Mouse (Mus musculus) heart, postnatal 36 days (tissue): ENCODE data around the gene S100a4. TPM values are rescaled to one million over a fixed set of nuclear protein-coding genes. Genes with fewer than 3 reads are reported as not detected.
A peak's percentile ranks its signal among the peaks of the same experiment; 100 is the strongest.

Source experiments
- DNase-seq, 2 experiments: peaks; one replicate each; pipeline ENCODE4 v3.0.0; 2021 to 2022
- intact Hi-C: fragments of 180-260 bp; cut with DNase I; formaldehyde crosslinking; loops from one replicate; pipeline ENCODE4 v1.15.1; 2025
- total RNA-seq, 2 experiments: library from RNA; stranded (reverse); gene quantifications; 2 replicates each; pipeline ENCODE4 v1.2.3; 2021

S100a4 gene
- total RNA-seq, 2 experiments from 2014 or later: 10.1 to 14.2 TPM

- intact Hi-C loops: loop anchor here (10.0 kb wide), 1 partner anchor 203 kb away; no protein-coding TSS in a partner anchor
- DNase-seq: no peak
Measured at GRCm38 (mm10) chr3:90617586-90617985, 14.0 kb downstream of the S100a4 start.

DNA sequence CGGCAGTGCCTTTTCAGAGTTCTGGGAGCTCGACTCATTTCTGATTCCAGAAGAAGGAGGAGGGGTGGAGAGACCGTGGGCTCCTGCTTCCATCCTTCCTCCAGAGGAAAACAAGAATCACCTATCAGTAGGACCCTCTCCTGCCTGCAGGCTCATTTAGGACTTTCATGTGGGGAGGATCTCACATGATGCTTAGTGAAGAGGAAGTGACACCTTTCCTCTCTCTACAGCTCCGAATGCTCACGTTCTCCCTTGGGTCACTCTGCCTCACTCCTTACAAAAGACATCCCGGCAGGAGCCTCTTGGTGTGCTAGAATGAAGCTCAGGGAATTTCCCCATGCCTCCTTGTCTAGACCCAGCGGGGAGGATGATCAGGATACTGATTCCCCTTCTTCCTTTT, 18.0 kb downstream of the S100a4 start:
- intact Hi-C loops: no loop called here
- DNase-seq: no peak

GRCm38 (mm10) chr3:90623435-90624071, 20.0 kb downstream of the S100a4 start:
- peak; percentile 59 to 75 for DNase-seq
- intact Hi-C loops: no loop called here

DNA sequence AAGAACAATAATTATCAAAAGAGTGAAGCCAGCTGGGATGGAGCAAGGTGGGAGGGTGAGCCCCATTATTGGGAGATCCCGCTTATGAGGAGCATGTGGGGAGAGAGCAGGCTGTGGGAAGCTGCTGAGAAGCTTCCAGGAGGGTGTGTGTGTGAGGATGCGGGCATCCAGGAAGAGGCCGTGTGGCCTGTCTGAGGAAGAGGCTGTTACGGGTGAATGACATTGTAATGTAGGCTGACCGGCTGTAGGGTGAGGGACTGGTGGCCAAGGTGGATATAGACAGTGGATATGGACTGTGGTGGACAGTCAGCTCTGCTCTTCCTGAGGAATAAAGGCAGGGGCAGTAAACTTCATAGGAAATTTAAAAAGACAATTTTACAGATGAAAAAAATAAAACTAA, 21.9 kb downstream of the S100a4 start:
- DNase-seq: no peak
- intact Hi-C loops: no loop called here

DNA sequence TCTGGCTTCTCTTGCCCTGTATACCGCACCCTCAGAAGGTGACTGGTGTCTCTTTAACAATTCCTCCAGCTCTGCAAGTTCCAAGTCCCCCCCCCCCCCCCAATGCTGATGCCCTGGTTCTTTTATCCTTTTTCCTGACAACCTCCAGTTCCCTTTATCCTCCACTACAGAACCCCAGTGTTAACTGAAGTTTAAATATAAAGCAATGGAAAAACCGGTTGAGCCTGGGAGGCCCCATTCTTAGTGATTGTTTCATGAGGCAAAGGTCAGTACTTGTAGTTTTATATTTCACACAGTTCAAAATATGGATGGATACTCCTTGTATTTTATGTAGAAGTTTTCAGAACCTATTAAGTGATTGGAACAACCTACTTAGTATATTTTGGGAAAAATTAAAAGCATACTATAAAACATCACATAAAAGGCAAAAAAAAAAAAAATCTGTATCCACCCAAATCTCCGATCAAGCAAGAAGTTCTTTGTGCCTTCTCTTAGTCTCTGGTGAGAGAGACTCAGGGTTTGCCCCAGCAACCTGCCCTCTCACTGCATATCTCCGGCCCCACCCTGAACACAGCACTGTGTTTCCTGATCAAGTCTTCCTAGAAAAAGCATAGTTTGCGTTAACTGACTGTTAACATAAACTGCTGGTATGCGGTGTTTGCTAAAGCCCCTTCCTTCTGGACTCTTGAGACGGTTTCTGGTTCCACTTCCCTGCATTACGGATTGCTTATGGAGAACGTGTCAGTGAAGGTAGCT, 22.9 kb downstream of the S100a4 start:
- intact Hi-C loops: no loop called here
- DNase-seq: no peak

DNA sequence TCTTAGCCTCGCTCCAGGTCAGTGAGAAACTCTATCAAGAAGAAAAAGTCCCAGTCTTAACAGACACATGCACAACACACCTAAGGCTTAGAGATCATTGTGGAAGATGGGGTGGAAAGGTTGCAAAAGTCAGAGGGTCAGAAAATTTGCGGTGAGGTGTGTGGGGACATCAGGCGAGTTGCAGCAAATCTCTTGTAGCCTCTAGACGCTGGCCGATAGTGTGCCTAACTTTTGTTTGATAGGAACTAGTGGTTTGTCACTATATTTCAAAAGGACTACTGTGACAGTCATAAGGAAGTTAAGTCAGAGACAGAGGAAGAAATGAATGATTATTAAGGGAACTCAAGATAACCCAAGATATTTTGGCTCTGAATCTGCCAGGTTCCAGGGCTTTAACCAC, 23.8 kb downstream of the S100a4 start:
- DNase-seq: no peak
- intact Hi-C loops: no loop called here

- intact Hi-C loops: no loop called here
- no peak for DNase-seq
Measured at GRCm38 (mm10) chr3:90627807-90628206, 24.2 kb downstream of the S100a4 start.

GRCm38 (mm10) chr3:90629298-90629697, 25.7 kb downstream of the S100a4 start:
- DNase-seq: no peak
- intact Hi-C loops: no loop called here

DNA sequence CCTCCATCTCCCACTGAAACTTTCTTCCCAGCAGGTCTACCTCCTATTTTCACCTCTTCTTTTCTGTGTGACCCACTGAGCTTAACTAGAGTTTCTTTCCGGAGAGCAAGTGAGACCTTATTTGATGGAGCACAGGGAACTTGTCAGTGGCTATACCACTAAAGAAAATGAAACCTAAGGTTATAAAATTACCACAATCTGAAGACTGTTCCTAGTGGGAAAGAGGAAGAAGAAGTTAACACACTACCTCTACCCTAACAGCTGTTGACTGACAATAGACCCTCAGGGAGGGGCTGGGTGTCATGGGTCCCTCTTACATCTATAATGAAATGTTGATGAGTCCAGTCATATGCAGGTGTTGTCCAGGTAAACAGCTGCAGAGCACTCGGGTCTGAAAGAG, 28.4 kb downstream of the S100a4 start:
- intact Hi-C loops: no loop called here
- DNase-seq: no peak

GRCm38 (mm10) chr3:90638511-90639275, 35.1 kb downstream of the S100a4 start:
- DNase-seq: no peak
- intact Hi-C loops: no loop called here

GRCm38 (mm10) chr3:90639511-90640154, 36.1 kb downstream of the S100a4 start:
- DNase-seq: peak; percentile 17 to 40
- intact Hi-C loops: no loop called here

DNA sequence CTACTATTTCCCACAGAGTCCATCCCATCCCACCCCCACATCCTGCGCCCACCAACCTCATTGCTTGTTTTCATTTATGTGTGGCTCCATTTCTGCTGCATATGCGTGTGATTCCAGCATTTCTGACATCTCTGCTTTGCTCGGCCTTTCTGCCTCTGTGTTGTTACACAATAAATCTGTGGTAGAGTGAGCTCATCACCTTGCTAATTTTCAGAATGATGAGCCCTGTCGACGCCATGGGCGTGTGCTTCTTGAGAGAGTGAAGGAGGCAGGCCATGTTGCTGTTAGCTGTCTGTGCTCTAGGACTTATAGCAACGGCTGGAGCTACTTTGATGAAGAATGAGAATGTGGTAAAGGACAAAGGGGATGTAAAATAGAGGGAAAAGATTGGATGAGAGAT, 37.4 kb downstream of the S100a4 start:
- intact Hi-C loops: no loop called here
- no peak for DNase-seq

DNA sequence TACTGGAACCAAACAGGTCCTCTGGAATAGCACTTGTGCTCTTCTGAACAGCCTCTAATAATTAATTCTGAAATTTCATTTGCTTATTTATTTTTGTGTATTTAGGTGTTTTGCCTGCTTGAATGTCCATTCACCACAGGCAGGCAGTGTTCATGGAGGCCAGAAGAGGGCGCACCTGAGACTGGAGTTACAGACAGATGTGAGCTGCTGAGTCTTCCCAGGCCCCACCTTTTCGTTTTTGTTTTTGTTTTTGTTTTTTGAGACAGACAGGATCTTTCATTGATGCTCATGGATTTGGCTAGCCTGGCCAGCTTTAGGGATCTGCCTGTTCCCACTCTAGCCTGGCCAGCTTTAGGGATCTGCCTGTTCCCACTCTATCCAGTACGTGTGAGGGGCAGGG, 40.6 kb downstream of the S100a4 start:
- intact Hi-C loops: loop anchor here (2.0 kb wide), 1 partner anchor 65 kb away; no protein-coding TSS in a partner anchor

DNA sequence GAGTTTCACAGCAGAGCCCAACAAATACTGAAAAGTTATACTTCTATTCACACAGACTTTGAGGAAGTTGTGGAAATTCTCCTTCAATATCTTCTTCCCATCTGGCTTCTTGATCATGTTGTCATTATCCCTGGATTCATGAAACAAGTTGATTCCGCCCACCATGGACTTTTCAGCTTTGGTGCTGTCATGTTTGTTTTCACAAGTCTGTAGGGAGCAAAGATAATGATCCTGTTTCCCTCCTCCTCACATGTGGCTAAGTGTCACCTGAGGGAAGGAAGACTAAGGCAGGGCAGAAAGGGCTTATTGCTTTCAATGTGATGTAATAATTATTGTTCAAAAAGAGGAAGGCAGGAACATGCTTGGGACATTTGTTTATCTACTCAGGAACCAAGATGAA, 43.7 kb downstream of the S100a4 start:
- DNase-seq: no peak
- intact Hi-C loops: no loop called here

More for the DNA sequence above, 40.6 kb downstream of the S100a4 start:
- DNase-seq: peak; percentile 41 to 63

DNA sequence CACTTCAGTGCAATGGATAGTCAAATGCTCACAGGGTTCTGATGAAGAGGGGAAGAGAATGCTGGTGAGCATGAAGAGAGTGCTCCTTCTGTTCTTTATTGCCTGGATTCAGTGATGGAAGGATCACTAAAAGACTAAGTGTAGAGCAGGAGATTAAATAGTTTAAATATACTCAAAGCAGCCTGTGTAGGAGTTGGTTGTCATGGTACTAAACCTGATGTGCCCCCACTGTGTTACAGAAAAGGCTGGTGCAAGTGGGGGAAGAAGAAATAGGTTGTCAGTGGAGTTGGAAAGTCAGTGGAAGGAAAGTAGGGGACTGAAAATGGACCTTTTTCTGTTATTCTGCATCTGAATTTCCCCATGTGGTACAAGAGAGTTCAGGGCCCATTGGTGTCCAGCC, 45.4 kb downstream of the S100a4 start:
- intact Hi-C loops: no loop called here
- DNase-seq: no peak

DNA sequence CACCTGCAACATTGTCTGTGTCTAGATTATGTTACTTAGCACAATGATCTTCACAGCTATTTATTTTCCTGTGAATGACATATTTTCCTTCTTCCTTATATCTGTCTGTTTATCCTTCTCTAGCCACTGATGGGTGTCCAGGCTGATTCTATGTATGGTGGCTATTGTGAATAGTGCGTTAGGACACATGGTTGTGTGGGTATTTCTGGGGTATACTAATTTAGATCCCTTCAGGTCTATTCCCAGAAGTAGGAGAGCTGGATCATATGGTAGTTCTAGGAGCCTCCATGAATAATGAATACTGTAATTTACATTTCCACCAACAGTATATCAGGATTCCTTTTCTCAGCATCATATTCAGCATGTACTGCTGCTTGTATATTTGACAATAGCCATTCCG, 46.3 kb downstream of the S100a4 start:
- DNase-seq: no peak
- intact Hi-C loops: loop anchor here (5.0 kb wide), 1 partner anchor 238 kb away; no protein-coding TSS in a partner anchor

GRCm38 (mm10) chr3:90652878-90653508, 49.4 kb downstream of the S100a4 start:
- intact Hi-C loops: loop anchor here (1.0 to 5.0 kb wide), 4 partner anchors 68 to 241 kb away; partner anchors contain the start of genes S100a14 and Snapin
- DNase-seq: peak; percentile 66 to 74

- DNase-seq: no peak
- intact Hi-C loops: loop anchor here (1.0 to 5.0 kb wide), 4 partner anchors 69 to 241 kb away; partner anchors contain the start of genes S100a14 and Snapin
Measured at GRCm38 (mm10) chr3:90653717-90654116, 50.1 kb downstream of the S100a4 start, which contains the start of gene S100a7a. TSS of gene S100a7a (plus strand) at chr3:90654017.
